Mouse (Mus musculus) urinary bladder, postnatal 4 days (tissue): ENCODE measurements around the gene Sema3b.

ENCODE experiments used
- DNase-seq, 2 experiments: peaks; one replicate each; pipeline ENCODE4 v3.0.0; 2021 to 2022; ENCODE audit warnings: low spot score in 2 of 2

The Sema3b gene

GRCm38 (mm10) chr9:107612945-107613569, 4.0 kb upstream of the Sema3b start:
- DNase-seq, result no peak

GRCm38 (mm10) chr9:107612191-107612944, 3.3 kb upstream of the Sema3b start:
- peak; percentile 97 to 99 for DNase-seq

- no peak for DNase-seq
These were observed 2.6 kb upstream of the Sema3b start for GRCm38 (mm10) chr9:107611456-107612190.

GRCm38 (mm10) chr9:107609433-107609830, 403 bp upstream of the Sema3b start:
- no peak for DNase-seq

GRCm38 (mm10) chr9:107607653-107608245, 1.3 kb downstream of the Sema3b start:
- DNase-seq, result no peak

GRCm38 (mm10) chr9:107607036-107607435, 2.0 kb downstream of the Sema3b start:
- DNase-seq, result no peak

- DNase-seq, result no peak
These were observed 2.4 kb downstream of the Sema3b start for GRCm38 (mm10) chr9:107606591-107606990.

- DNase-seq, result no peak
These were observed 3.9 kb downstream of the Sema3b start for GRCm38 (mm10) chr9:107605041-107605661.

- no peak for DNase-seq
These were observed 5.8 kb downstream of the Sema3b start for GRCm38 (mm10) chr9:107603251-107603650.

GRCm38 (mm10) chr9:107602068-107602648, 6.9 kb downstream of the Sema3b start:
- peak; percentile 85 to 96 for DNase-seq

GRCm38 (mm10) chr9:107601275-107601674, 7.8 kb downstream of the Sema3b start:
- no peak for DNase-seq

GRCm38 (mm10) chr9:107600745-107601144, 8.3 kb downstream of the Sema3b start:
- no peak for DNase-seq

- no peak for DNase-seq
These were observed 9.2 kb downstream of the Sema3b start for GRCm38 (mm10) chr9:107599842-107600241.

GRCm38 (mm10) chr9:107599433-107599832, 9.6 kb downstream of the Sema3b start:
- DNase-seq, result no peak

- no peak for DNase-seq
These were observed 10.6 kb downstream of the Sema3b start for GRCm38 (mm10) chr9:107598385-107598784.

- no peak for DNase-seq
These were observed 12.1 kb downstream of the Sema3b start for GRCm38 (mm10) chr9:107596619-107597569.

- DNase-seq, result no peak
These were observed 14.6 kb downstream of the Sema3b start for GRCm38 (mm10) chr9:107594281-107595062.

GRCm38 (mm10) chr9:107593101-107593976, 15.7 kb downstream of the Sema3b start:
- DNase-seq, result no peak

- no peak for DNase-seq
These were observed 18.3 kb downstream of the Sema3b start for GRCm38 (mm10) chr9:107590773-107591060.
